Mouse (Mus musculus) olfactory bulb, adult 2 months (tissue): ENCODE measurements at regions not wholly inside any gene's neighbourhood (a gene's known extent, or its start where the extent isn't known, plus 50 kb on each side); places are given as distances from the start of the nearest gene placed in this dataset.

Source experiments
- CTCF ChIP-seq: fragments of 200-500 bp; IDR thresholded peaks from 2 replicates; pipeline ENCODE4 v1.5.1; 2012; ENCODE audit warnings: low read depth, mild to moderate bottlenecking, low read length, moderate library complexity; ENCODE audit not compliant: insufficient read depth
- POLR2A ChIP-seq: fragments of 200-500 bp; IDR thresholded peaks from 2 replicates; pipeline ENCODE4 v1.6.1; 2012; ENCODE audit warnings: mild to moderate bottlenecking, low read depth, low read length, moderate library complexity; ENCODE audit not compliant: insufficient read depth

DNA sequence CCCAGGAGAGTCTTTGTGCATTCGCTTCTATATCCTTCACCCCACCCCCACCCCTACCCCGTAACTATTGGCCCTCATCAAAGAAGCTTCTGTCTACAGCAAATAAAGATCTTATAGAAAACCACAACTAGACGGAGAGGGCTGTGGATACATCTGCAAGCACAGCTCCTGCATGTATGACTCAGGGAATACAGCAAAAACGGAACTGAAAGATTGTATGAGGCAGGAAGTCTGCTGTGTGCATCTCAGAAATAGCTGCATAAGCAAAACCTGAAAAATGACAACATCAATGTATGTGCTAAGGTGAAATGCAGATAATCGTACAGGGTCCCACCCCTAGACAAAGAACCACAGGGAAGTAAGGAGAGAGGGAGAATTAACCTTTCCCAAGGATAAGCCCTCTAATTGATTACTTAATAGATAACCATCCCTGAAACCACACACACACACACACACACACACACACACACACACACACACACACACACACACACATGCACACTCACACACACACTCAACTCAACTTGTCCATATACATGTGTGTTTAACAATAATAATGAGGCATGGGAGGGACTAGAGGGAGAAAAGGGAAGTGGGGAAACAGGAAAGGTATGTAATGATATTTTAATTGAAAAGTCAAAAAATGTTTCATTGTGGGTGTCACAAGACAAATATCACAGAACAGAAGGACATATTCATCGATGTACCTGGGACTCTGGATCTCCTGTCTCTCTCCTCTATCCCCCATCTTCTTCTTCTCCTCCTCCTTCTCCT lies 416.6 kb downstream of the Rprm start:
- no peak for TF ChIP-seq CTCF
- no peak for TF ChIP-seq POLR2A
